ENCODE assay signal across 10 mouse cellular contexts in the genomic region with DNA sequence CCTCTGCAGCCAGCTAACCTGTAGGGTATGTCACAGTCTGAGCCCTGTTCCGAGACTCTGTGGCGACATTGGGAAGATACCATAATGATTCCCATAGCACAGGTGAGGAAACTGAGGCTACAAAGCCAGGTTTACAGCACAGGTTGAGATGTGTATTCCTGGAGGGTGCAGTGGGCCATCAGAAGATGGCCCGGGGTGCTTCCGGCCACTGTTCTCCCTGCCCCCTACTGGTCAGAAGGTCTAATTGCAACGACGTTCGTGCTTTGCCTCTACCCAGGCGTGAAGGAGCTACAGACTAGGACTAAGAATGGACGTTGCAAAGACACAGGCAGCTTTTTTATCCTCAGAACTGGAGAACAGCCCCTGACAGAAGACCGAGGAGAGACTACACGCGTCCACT. TPM values are rescaled to one million over a fixed set of nuclear protein-coding genes. Genes with fewer than 3 reads are reported as not detected.
DNase-seq lines count a peak whose midpoint lies in the region; ATAC-seq lines count a peak whose summit lies in the region.
"Had no signal": no experiment of that assay in that cellular context is flagged by ENCODE, and none has a peak within 500 bp of the region (broad histone marks: within the 10 kb centered on the region; RNA-seq: fewer than 3 reads in every experiment).

No protein-coding gene starts in this region.

- no peaks in the 10 kb centered on the region for H3K36me3 ChIP-seq in hindbrain, embryonic 16.5 days (ENCODE audit: control insufficient read depth, insufficient read depth, low read length)
- H3K36me3 ChIP-seq in hindbrain, embryonic 14.5 days (replicated peaks; ENCODE audit: control insufficient read depth, insufficient read depth): no peaks in the 10 kb centered on the region

- 43% methylated on average over 12 of the region's 12 CpGs for WGBS in hindbrain, embryonic 16.5 days
- WGBS in hindbrain, embryonic 14.5 days: 36% methylated on average over 12 of the region's 12 CpGs

- no peak overlapping the region for H3K27ac ChIP-seq in hindbrain, embryonic 16.5 days (ENCODE audit: low read depth, low read length)
- H3K27ac ChIP-seq in hindbrain, embryonic 14.5 days: no peak overlapping the region

- H3K4me3 ChIP-seq in hindbrain, embryonic 16.5 days (ENCODE audit: low read length): no peak overlapping the region
- H3K4me3 ChIP-seq in hindbrain, embryonic 14.5 days (replicated peaks; ENCODE audit: low read length): no peak overlapping the region
- H3K4me3 ChIP-seq: erythroblast, embryonic 14.5 days had no signal

- no peak overlapping the region for H3K9ac ChIP-seq in hindbrain, embryonic 16.5 days (ENCODE audit: low read depth, low read length)
- no peak overlapping the region for H3K9ac ChIP-seq in hindbrain, embryonic 14.5 days

- DNase-seq in hindbrain, embryonic 14.5 days (ENCODE audit: low spot score): no peak
- peak; percentile 25 for DNase-seq in 3T3-L1 (ENCODE audit: low read depth, low spot score)
- DNase-seq in ES-CJ7 (ENCODE audit: low read depth, low spot score): peak; percentile 52
- DNase-seq in gastrocnemius, postnatal 25 days: no peak
- no peak for DNase-seq in left cerebral cortex, adult 8-10 months (ENCODE audit: low spot score in 2 of 2)

- peaks cover 11% of the 10 kb centered on the region for H3K4me1 ChIP-seq in hindbrain, embryonic 16.5 days (ENCODE audit: control insufficient read depth, insufficient read depth, low read depth, low read length)
- peaks cover 11% of the 10 kb centered on the region; the same call in 1 of the 2 replicates for H3K4me1 ChIP-seq in hindbrain, embryonic 14.5 days (replicated peaks; ENCODE audit: control insufficient read depth, insufficient read depth, low read length)

- H3K4me2 ChIP-seq in hindbrain, embryonic 16.5 days (ENCODE audit: low read length): no peak overlapping the region
- no peak overlapping the region for H3K4me2 ChIP-seq in hindbrain, embryonic 14.5 days (replicated peaks)

- peak; percentile 21; the same call in 1 of the 2 replicates for ATAC-seq in hindbrain, embryonic 16.5 days
- no peak for ATAC-seq in hindbrain, embryonic 14.5 days (ENCODE audit: low FRiP score)
- ATAC-seq in erythroblast, adult 5-6 weeks (replicated peaks; ENCODE audit: low FRiP score, poor library complexity, severe bottlenecking): peak; percentile 55; the same call in 1 of the 2 replicates
- no peak for ATAC-seq in megakaryocyte-erythroid progenitor cell, adult 5-6 weeks (replicated peaks; ENCODE audit: low FRiP score, low TSS enrichment, poor library complexity, severe bottlenecking)

- H3K27me3 ChIP-seq in hindbrain, embryonic 16.5 days (replicated peaks; ENCODE audit: control insufficient read depth, insufficient read depth, low read length): no peaks in the 10 kb centered on the region
- no peaks in the 10 kb centered on the region for H3K27me3 ChIP-seq in hindbrain, embryonic 14.5 days (ENCODE audit: control insufficient read depth, insufficient read depth, low read length)

- no peaks in the 10 kb centered on the region for H3K9me3 ChIP-seq in hindbrain, embryonic 16.5 days (ENCODE audit: control insufficient read depth, low read length)
- no peaks in the 10 kb centered on the region for H3K9me3 ChIP-seq in hindbrain, embryonic 14.5 days (ENCODE audit: control insufficient read depth, low read length)

RNA-seq across cellular contexts. Expression of a gene that starts 10.3 kb away (rescaled TPM):
- polyA plus RNA-seq in hindbrain, embryonic 16.5 days (2015; fragmentation: Nextera tagmentation; extraction: Ambion mirVana): 35.2 and 35.7 TPM in 2 replicates
- polyA plus RNA-seq in hindbrain, embryonic 14.5 days (2014; fragmentation: Nextera tagmentation; extraction: Ambion mirVana): 28.6 and 33.7 TPM in 2 replicates
- total RNA-seq in erythroblast, adult 5-6 weeks (2015; ENCODE audit: low replicate concordance): not detected in 2 replicates
- total RNA-seq in erythroblast, adult 5-6 weeks (2017; ENCODE audit: low replicate concordance): not detected in 2 replicates
- not detected in 2 replicates for total RNA-seq in megakaryocyte-erythroid progenitor cell, adult 5-6 weeks (2014; fragmentation: Nextera tagmentation)
- total RNA-seq in megakaryocyte-erythroid progenitor cell, adult 5-6 weeks (2017): not detected in 2 replicates
- total RNA-seq in gastrocnemius, postnatal 25 days (2021): under 1 TPM in 1 of 2 experiments, not detected in 1; 0.11 TPM
- 100 to 1,000 TPM; 305 to 327 (median 312) TPM for total RNA-seq in left cerebral cortex, adult 8-10 months (2022)
- total RNA-seq: hematopoietic stem cell, adult 5-6 weeks had no signal
- polyA plus RNA-seq: erythroblast, embryonic 14.5 days had no signal

Comparison
In these comparisons a context has a peak if more than half of its experiments do, and no peak if none do; other contexts are left out.
1. ATAC-seq: peak in hindbrain, embryonic 16.5 days (single experiment) and erythroblast, adult 5-6 weeks (single experiment); none in hindbrain, embryonic 14.5 days (single experiment) and megakaryocyte-erythroid progenitor cell, adult 5-6 weeks (single experiment).
2. DNase-seq: peak in 3T3-L1 (single experiment) and ES-CJ7 (single experiment); none in hindbrain, embryonic 14.5 days (single experiment), gastrocnemius, postnatal 25 days (single experiment) and left cerebral cortex, adult 8-10 months (0 of 2).
3. RNA of a gene that starts 10.3 kb away (total RNA-seq): 305 to 327 TPM in left cerebral cortex, adult 8-10 months; 0.11 TPM in gastrocnemius, postnatal 25 days, not detected in erythroblast, adult 5-6 weeks and not detected in megakaryocyte-erythroid progenitor cell, adult 5-6 weeks; every median in the first group is over 100 times any median in the second.